Mouse (Mus musculus) heart, adult 2 months (tissue): ENCODE measurements around the gene Acot7. TPM values are rescaled to one million over a fixed set of nuclear protein-coding genes. Genes with fewer than 3 reads are reported as not detected.
A peak's percentile ranks its signal among the peaks of the same experiment; 100 is the strongest.

Experiments
- DNase-seq, 2 experiments: peaks; one replicate each; pipeline ENCODE4 v3.0.0; 2021
- H3K27ac ChIP-seq: fragments of 200-600 bp; 2 replicates; pipeline ENCODE4 v1.8.1; 2022
- H3K27me3 ChIP-seq: fragments of 200-500 bp; 2 replicates; pipeline ENCODE4 v1.6.1; 2012; ENCODE audit warnings: mild to moderate bottlenecking, low read length, inconsistent platforms, mixed read lengths; ENCODE audit not compliant: control insufficient read depth, insufficient read depth
- H3K36me3 ChIP-seq: fragments of 200-500 bp; 2 replicates; pipeline ENCODE4 v1.6.1; 2012; ENCODE audit warnings: low read length, inconsistent platforms; ENCODE audit not compliant: control insufficient read depth, insufficient read depth
- H3K4me1 ChIP-seq: fragments of 200-500 bp; 2 replicates; pipeline ENCODE4 v1.6.1; 2011; ENCODE audit warnings: low read length; ENCODE audit not compliant: control insufficient read depth, insufficient read depth
- H3K4me3 ChIP-seq: fragments of 200-600 bp; 2 replicates; pipeline ENCODE4 v1.8.1; 2022
- H3K79me2 ChIP-seq: fragments of 200-500 bp; replicated peaks from 2 replicates; pipeline ENCODE4 v1.6.1; 2012; ENCODE audit warnings: mild to moderate bottlenecking, inconsistent platforms, low read length, moderate library complexity, mixed read lengths; ENCODE audit not compliant: control insufficient read depth, insufficient read depth
- H3K9ac ChIP-seq: fragments of 200-500 bp; 2 replicates; pipeline ENCODE4 v1.6.1; 2012; ENCODE audit warnings: low read depth, mild to moderate bottlenecking, control low read depth, inconsistent platforms, low read length, mixed read lengths
- CTCF ChIP-seq: fragments of 200-600 bp; IDR thresholded peaks from 2 replicates; pipeline ENCODE4 v1.8.1; 2022; ENCODE audit warnings: antibody characterized with exemption, mild to moderate bottlenecking, moderate library complexity
- EP300 ChIP-seq: fragments of 200-500 bp; IDR thresholded peaks from 2 replicates; pipeline ENCODE4 v1.6.1; 2011; ENCODE audit warnings: low read depth, low read length, control low read depth; ENCODE audit not compliant: insufficient read depth
- POLR2A ChIP-seq: fragments of 200-500 bp; IDR thresholded peaks from 2 replicates; pipeline ENCODE4 v1.6.1; 2011; ENCODE audit warnings: mild to moderate bottlenecking, low read depth, low read length, control low read depth; ENCODE audit not compliant: insufficient read depth
- WGBS: fragments of 180-500 bp; shearing (Covaris S2); methylation state at CpG from one replicate; pipeline ENCODE4 v1.1.7; 2018; 5-methylcytosine and 5-hydroxymethylcytosine counted together
- intact Hi-C: fragments of 180-260 bp; cut with DNase I; formaldehyde crosslinking; loops from one replicate; pipeline ENCODE4 v1.15.1; 2025
- polyA plus RNA-seq: library from polyadenylated mRNA; depleted of rRNA; stranded (reverse); fragments of >200 nt; gene quantifications from 2 replicates; pipeline ENCODE4 v1.2.3, GENCODE M21; 2012
- total RNA-seq, 2 experiments: library from RNA; stranded (reverse); gene quantifications; 2 replicates each; pipeline ENCODE4 v1.2.3; 2021

Gene Acot7
- total and polyA plus RNA-seq, 3 experiments, result 51.7 to 64.8 (median 58.1) TPM

- Histone ChIP-seq H3K4me3 (no peak overlapping the region), H3K9ac (no peak overlapping the region), H3K4me1 (no peaks in the 10 kb centered on the region; the same call in 1 of the 2 replicates), H3K27ac (no peak overlapping the region), H3K36me3 (no peaks in the 10 kb centered on the region), H3K27me3 (peaks cover 14% of the 10 kb centered on the region), H3K79me2 (no peaks in the 10 kb centered on the region)
- intact Hi-C loops, result no loop called here
- DNase-seq, result no peak
- WGBS, result 59% methylated on average over 10 of the region's 10 CpGs
- no peak for TF ChIP-seq POLR2A
- TF ChIP-seq CTCF, result no peak
- no peak for TF ChIP-seq EP300
These were observed 45.2 kb upstream of the Acot7 start for GRCm38 (mm10) chr4:152132772-152133169.

GRCm38 (mm10) chr4:152133213-152133612 is 44.7 kb upstream of the Acot7 start:
- TF ChIP-seq CTCF (no peak), POLR2A (no peak), EP300 (no peak)
- Histone ChIP-seq H3K36me3 (no peaks in the 10 kb centered on the region), H3K4me3 (no peak overlapping the region), H3K79me2 (no peaks in the 10 kb centered on the region), H3K9ac (no peak overlapping the region), H3K4me1 (no peaks in the 10 kb centered on the region; the same call in 1 of the 2 replicates), H3K27ac (no peak overlapping the region), H3K27me3 (peaks cover 14% of the 10 kb centered on the region)
- DNase-seq, result no peak
- intact Hi-C loops, result no loop called here
- WGBS, result 69% methylated on average over 5 of the region's 5 CpGs

GRCm38 (mm10) chr4:152134507-152134906 is 43.4 kb upstream of the Acot7 start:
- H3K27ac ChIP-seq, result no peak overlapping the region
- peaks cover 14% of the 10 kb centered on the region for H3K27me3 ChIP-seq
- H3K9ac ChIP-seq, result no peak overlapping the region
- no peak overlapping the region for H3K4me3 ChIP-seq
- no peaks in the 10 kb centered on the region; the same call in 1 of the 2 replicates for H3K4me1 ChIP-seq
- DNase-seq, result peak in 1 of 2 experiments; percentile 56
- no peaks in the 10 kb centered on the region for H3K79me2 ChIP-seq
- intact Hi-C loops, result no loop called here
- TF ChIP-seq EP300, result no peak
- peak; percentile 91 for TF ChIP-seq CTCF
- H3K36me3 ChIP-seq, result no peaks in the 10 kb centered on the region

GRCm38 (mm10) chr4:152135363-152135762 is 42.6 kb upstream of the Acot7 start:
- Histone ChIP-seq H3K4me3 (no peak overlapping the region), H3K9ac (no peak overlapping the region), H3K27ac (no peak overlapping the region), H3K4me1 (no peaks in the 10 kb centered on the region; the same call in 1 of the 2 replicates), H3K79me2 (no peaks in the 10 kb centered on the region), H3K36me3 (no peaks in the 10 kb centered on the region), H3K27me3 (peaks cover 14% of the 10 kb centered on the region)
- intact Hi-C loops, result no loop called here
- WGBS, result 80% methylated on average over 12 of the region's 12 CpGs
- no peak for TF ChIP-seq EP300
- no peak for TF ChIP-seq POLR2A
- no peak for TF ChIP-seq CTCF
- no peak for DNase-seq

GRCm38 (mm10) chr4:152136112-152136875 is 41.6 kb upstream of the Acot7 start:
- Histone ChIP-seq H3K27ac (no peak overlapping the region), H3K4me3 (no peak overlapping the region), H3K9ac (no peak overlapping the region), H3K27me3 (peaks cover 11% of the 10 kb centered on the region), H3K79me2 (no peaks in the 10 kb centered on the region), H3K36me3 (no peaks in the 10 kb centered on the region), H3K4me1 (no peaks in the 10 kb centered on the region; the same call in 1 of the 2 replicates)
- intact Hi-C loops, result no loop called here
- WGBS, result 49% methylated on average over 6 of the region's 6 CpGs
- DNase-seq, result no peak
- TF ChIP-seq CTCF, result peak; percentile 82
- no peak for TF ChIP-seq EP300
- TF ChIP-seq POLR2A, result no peak

GRCm38 (mm10) chr4:152136876-152137250 is 41.1 kb upstream of the Acot7 start:
- H3K79me2 ChIP-seq, result no peaks in the 10 kb centered on the region
- no peak overlapping the region for H3K9ac ChIP-seq
- intact Hi-C loops, result no loop called here
- no peak for DNase-seq
- no peak for TF ChIP-seq EP300
- TF ChIP-seq CTCF, result no peak
- no peak for TF ChIP-seq POLR2A
- no peak overlapping the region for H3K4me3 ChIP-seq
- H3K36me3 ChIP-seq, result no peaks in the 10 kb centered on the region
- 91% methylated on average over 2 of the region's 2 CpGs for WGBS
- peaks cover 8% of the 10 kb centered on the region for H3K27me3 ChIP-seq
- no peak overlapping the region for H3K27ac ChIP-seq
- H3K4me1 ChIP-seq, result no peaks in the 10 kb centered on the region; the same call in 1 of the 2 replicates
